Mouse (Mus musculus): ENCODE results near the gene Smpd4. TPM values are rescaled to one million over a fixed set of nuclear protein-coding genes. Genes with fewer than 3 reads are reported as not detected.

The Smpd4 gene
- total and polyA plus RNA-seq, 2 experiments from 2014 or later: 26.2 to 48.3 TPM

DNA sequence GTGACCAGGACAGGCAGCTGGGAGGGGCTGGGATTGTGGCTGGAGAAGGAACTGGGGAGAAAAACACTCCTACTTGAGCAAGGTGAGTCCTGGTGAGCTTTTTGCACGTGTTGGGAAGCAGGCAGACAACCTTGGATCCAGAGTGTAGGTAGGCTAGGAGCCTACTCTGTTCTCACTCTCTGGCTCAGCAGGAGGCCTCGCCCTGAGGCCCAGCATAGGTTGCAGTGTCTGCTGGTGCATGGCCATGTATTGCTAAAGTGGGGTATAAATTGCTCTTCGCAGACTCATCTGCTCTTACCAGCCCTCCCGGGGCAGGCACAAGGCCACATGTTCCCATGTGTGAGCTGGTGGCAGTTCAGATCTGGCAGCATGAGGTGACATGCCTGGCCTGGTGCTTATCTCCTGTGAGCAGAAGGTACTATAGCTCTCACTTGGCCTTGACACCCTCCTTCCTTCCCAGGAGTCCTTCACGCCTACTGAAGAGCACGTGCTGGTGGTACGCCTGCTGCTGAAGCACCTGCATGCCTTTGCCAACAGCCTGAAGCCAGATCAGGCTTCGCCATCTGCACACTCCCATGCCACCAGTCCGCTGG, 19.0 kb downstream of the Smpd4 start:
- H3K4me3 ChIP-seq (ENCODE audit: low read depth, low read length): no peak overlapping the region
- no peaks in the 10 kb centered on the region for H3K27me3 ChIP-seq (ENCODE audit: insufficient read depth, low read length)
- H3K4me1 ChIP-seq (ENCODE audit: insufficient read depth): no peaks in the 10 kb centered on the region
- peaks cover 73% of the 10 kb centered on the region for H3K36me3 ChIP-seq (ENCODE audit: insufficient read depth)
- WGBS: 89% methylated on average over 9 of the region's 9 CpGs
- no peak overlapping the region for H3K4me2 ChIP-seq (ENCODE audit: low read depth)
- H3K27ac ChIP-seq (ENCODE audit: low read depth, low read length): no peak overlapping the region
- no peaks in the 10 kb centered on the region for H3K9me3 ChIP-seq (ENCODE audit: low read length)
- DNase-seq (no peak), ATAC-seq (no peak)
- H3K9ac ChIP-seq: no peak overlapping the region
- no peak for TF ChIP-seq CTCF (IDR thresholded peaks at IDR 0.05; ENCODE audit: low read depth)

DNA sequence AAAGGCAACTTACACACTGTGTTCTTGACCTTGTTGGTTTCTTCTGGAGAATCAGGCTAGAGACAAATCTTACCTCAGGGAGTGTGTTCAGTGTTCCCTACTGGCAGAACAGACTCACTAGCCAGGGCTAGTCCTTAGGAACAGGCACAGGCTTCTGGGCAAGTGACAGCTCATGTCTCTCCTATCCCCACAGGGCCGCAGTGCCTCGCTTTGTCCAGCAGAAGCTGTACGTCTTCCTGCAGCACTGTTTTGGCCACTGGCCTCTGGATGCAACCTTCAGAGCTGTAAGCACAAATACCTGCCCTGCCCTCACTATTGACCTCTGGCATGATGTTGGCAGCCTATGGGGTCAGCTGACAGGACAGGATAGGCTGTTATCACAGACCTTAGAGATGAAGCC, 19.9 kb downstream of the Smpd4 start:
- no peaks in the 10 kb centered on the region for H3K4me1 ChIP-seq (ENCODE audit: insufficient read depth)
- 97% methylated on average over 3 of the region's 3 CpGs for WGBS
- H3K9me3 ChIP-seq (ENCODE audit: low read length): no peaks in the 10 kb centered on the region
- ATAC-seq (no peak), DNase-seq (no peak)
- H3K9ac ChIP-seq: no peak overlapping the region
- H3K36me3 ChIP-seq (ENCODE audit: insufficient read depth): peaks cover 67% of the 10 kb centered on the region
- H3K4me3 ChIP-seq (ENCODE audit: low read depth, low read length): no peak overlapping the region
- no peak overlapping the region for H3K27ac ChIP-seq (ENCODE audit: low read depth, low read length)
- no peak for TF ChIP-seq CTCF (IDR thresholded peaks at IDR 0.05; ENCODE audit: low read depth)
- H3K4me2 ChIP-seq (ENCODE audit: low read depth): no peak overlapping the region
- H3K27me3 ChIP-seq (ENCODE audit: insufficient read depth, low read length): no peaks in the 10 kb centered on the region

DNA sequence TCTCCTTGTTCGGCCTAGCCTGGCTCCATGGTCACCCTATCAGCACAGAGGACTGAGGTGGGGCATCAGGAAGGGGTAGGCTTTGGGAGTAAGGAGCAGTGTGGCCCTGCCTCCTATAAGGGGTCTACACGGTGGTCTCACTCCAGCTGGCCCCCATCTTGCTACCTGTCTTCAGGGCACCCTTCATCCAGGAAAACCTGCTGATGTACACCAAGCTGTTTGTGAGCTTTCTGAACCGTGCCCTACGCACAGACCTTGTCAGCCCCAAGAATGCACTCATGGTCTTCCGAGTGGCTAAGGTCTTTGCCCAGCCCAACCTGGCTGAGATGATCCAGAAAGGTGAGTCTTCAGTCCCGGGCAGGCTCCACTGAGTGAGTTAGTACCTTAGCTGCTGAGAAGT, 20.8 kb downstream of the Smpd4 start:
- H3K4me2 ChIP-seq (ENCODE audit: low read depth): no peak overlapping the region
- no peak for ATAC-seq
- H3K36me3 ChIP-seq (ENCODE audit: insufficient read depth): peaks cover 64% of the 10 kb centered on the region
- no peak for TF ChIP-seq CTCF (IDR thresholded peaks at IDR 0.05; ENCODE audit: low read depth)
- H3K4me3 ChIP-seq (ENCODE audit: low read depth, low read length): no peak overlapping the region
- H3K27ac ChIP-seq (ENCODE audit: low read depth, low read length): no peak overlapping the region
- H3K4me1 ChIP-seq (ENCODE audit: insufficient read depth): no peaks in the 10 kb centered on the region
- no peak overlapping the region for H3K9ac ChIP-seq
- no peaks in the 10 kb centered on the region for H3K27me3 ChIP-seq (ENCODE audit: insufficient read depth, low read length)
- 95% methylated on average over 6 of the region's 6 CpGs for WGBS
- H3K9me3 ChIP-seq (ENCODE audit: low read length): no peaks in the 10 kb centered on the region
- DNase-seq: no peak

DNA sequence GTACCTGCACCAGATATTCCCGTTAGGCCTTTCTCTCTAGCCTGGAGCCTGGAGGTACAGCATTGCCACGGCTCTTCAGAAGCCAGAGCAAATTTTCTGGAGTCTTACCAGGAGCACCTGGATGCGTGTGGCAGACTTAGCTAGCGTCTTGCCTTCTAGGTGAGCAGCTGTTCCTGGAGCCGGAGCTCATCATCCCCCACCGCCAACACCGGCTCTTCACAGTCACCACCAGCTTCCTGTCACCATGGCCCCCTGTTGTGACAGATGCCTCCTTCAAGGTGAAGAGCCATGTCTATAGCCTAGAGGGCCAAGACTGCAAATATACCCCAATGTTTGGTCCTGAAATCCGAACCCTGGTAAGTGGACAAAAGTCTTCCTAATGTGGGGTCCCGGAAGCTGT, 21.6 kb downstream of the Smpd4 start:
- no peak for TF ChIP-seq CTCF (IDR thresholded peaks at IDR 0.05; ENCODE audit: low read depth)
- 90% methylated on average over 9 of the region's 9 CpGs for WGBS
- no peak overlapping the region for H3K4me3 ChIP-seq (ENCODE audit: low read depth, low read length)
- no peak overlapping the region for H3K9ac ChIP-seq
- no peak for ATAC-seq
- H3K36me3 ChIP-seq (ENCODE audit: insufficient read depth): peaks cover 57% of the 10 kb centered on the region
- H3K9me3 ChIP-seq (ENCODE audit: low read length): no peaks in the 10 kb centered on the region
- no peaks in the 10 kb centered on the region for H3K4me1 ChIP-seq (ENCODE audit: insufficient read depth)
- DNase-seq: no peak
- H3K27me3 ChIP-seq (ENCODE audit: insufficient read depth, low read length): no peaks in the 10 kb centered on the region
- H3K27ac ChIP-seq (ENCODE audit: low read depth, low read length): no peak overlapping the region
- no peak overlapping the region for H3K4me2 ChIP-seq (ENCODE audit: low read depth)

DNA sequence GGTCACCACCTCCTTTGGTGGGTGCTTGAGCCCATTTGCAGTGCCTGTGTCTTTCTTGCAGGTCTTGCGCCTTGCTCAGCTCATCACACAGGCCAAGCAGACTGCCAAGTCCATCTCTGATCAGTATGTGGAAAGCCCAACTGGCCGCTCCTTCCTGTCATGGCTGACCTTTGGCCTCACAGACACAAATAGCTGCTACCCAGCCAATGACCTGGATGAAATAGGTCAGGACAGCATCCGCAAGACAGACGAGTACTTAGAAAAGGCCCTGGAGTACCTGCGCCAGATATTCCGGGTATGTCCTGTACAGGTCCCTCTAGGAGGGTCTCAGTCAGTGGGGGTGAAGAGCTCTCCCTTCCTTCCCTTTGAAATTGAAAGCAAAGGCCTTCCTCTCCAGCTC, 22.1 kb downstream of the Smpd4 start:
- TF ChIP-seq CTCF (IDR thresholded peaks at IDR 0.05; ENCODE audit: low read depth): no peak
- no peak overlapping the region for H3K4me3 ChIP-seq (ENCODE audit: low read depth, low read length)
- DNase-seq: no peak
- H3K9ac ChIP-seq: no peak overlapping the region
- WGBS: 93% methylated on average over 6 of the region's 6 CpGs
- no peak overlapping the region for H3K4me2 ChIP-seq (ENCODE audit: low read depth)
- no peaks in the 10 kb centered on the region for H3K4me1 ChIP-seq (ENCODE audit: insufficient read depth)
- H3K9me3 ChIP-seq (ENCODE audit: low read length): no peaks in the 10 kb centered on the region
- H3K27me3 ChIP-seq (ENCODE audit: insufficient read depth, low read length): no peaks in the 10 kb centered on the region
- H3K36me3 ChIP-seq (ENCODE audit: insufficient read depth): peaks cover 53% of the 10 kb centered on the region
- no peak for ATAC-seq
- H3K27ac ChIP-seq (ENCODE audit: low read depth, low read length): no peak overlapping the region

DNA sequence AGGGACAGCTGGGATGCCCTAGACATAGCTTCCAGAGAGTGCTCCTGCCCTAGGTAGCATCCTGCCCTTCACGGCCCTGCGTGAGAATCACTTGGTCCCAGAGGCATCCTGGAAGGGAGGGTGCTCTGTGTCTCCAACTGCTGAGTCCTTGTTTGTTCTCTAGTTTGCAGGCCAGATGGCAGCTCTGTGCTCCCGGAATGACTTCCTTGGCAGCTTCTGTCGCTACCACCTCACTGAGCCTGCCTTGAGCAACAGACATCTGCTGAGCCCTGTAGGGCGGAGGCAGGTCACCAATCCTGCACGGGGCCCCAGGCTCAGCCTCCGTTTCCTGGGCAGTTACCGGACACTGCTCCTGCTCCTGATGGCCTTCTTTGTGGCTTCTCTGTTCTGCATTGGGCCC, 23.2 kb downstream of the Smpd4 start:
- no peak overlapping the region for H3K4me3 ChIP-seq (ENCODE audit: low read depth, low read length)
- DNase-seq (no peak), ATAC-seq (no peak)
- no peaks in the 10 kb centered on the region for H3K9me3 ChIP-seq (ENCODE audit: low read length)
- WGBS: 88% methylated on average over 8 of the region's 8 CpGs
- no peak overlapping the region for H3K9ac ChIP-seq
- H3K27ac ChIP-seq (ENCODE audit: low read depth, low read length): no peak overlapping the region
- H3K4me2 ChIP-seq (ENCODE audit: low read depth): no peak overlapping the region
- no peaks in the 10 kb centered on the region for H3K4me1 ChIP-seq (ENCODE audit: insufficient read depth)
- H3K36me3 ChIP-seq (ENCODE audit: insufficient read depth): peaks cover 53% of the 10 kb centered on the region
- no peaks in the 10 kb centered on the region for H3K27me3 ChIP-seq (ENCODE audit: insufficient read depth, low read length)
- no peak for TF ChIP-seq CTCF (IDR thresholded peaks at IDR 0.05; ENCODE audit: low read depth)

DNA sequence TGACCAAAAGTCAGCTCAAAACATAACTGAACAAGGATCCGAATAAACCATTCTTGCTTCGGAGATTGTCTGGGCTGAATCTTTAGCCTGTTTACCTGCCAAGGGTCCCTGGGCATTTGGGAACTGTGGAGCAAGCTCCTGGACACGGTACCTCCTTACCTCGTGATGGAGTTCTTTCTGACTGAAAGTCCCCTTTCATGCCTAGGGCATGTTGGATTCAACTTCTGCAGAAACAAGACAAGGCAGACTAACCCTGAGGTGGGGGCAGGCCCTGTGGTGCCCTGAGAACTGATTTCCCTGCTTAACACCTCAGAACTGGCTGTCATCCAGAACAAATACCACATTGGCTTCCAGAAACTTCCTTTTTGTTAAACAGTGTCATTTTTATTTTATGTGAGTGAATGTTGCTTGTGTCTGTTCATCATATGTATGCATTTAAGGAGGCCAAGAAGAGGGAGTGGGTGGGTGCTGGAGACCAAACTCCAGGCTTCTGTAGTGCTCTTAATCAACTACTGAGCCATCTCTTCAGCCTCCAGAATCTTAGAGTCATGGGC, 24.4 kb downstream of the Smpd4 start:
- H3K9me3 ChIP-seq (ENCODE audit: low read length): no peaks in the 10 kb centered on the region
- no peaks in the 10 kb centered on the region for H3K27me3 ChIP-seq (ENCODE audit: insufficient read depth, low read length)
- H3K9ac ChIP-seq: no peak overlapping the region
- no peaks in the 10 kb centered on the region for H3K4me1 ChIP-seq (ENCODE audit: insufficient read depth)
- H3K4me2 ChIP-seq (ENCODE audit: low read depth): no peak overlapping the region
- no peak overlapping the region for H3K27ac ChIP-seq (ENCODE audit: low read depth, low read length)
- H3K36me3 ChIP-seq (ENCODE audit: insufficient read depth): peaks cover 43% of the 10 kb centered on the region
- H3K4me3 ChIP-seq (ENCODE audit: low read depth, low read length): no peak overlapping the region
- ATAC-seq: no peak
- no peak for DNase-seq
- 87% methylated on average over 4 of the region's 4 CpGs for WGBS
- no peak for TF ChIP-seq CTCF (IDR thresholded peaks at IDR 0.05; ENCODE audit: low read depth)

Measured in forebrain, postnatal 0 days (tissue).